Mouse (Mus musculus): Measurements from ENCODE around the gene Mroh7. TPM values are rescaled to one million over a fixed set of nuclear protein-coding genes. Genes with fewer than 3 reads are reported as not detected.
"Not testable (repeated sequence)": the region's sequence is repeated elsewhere in the genome, so short reads cannot be mapped to it uniquely, and the experiment has no call there.

Gene Mroh7
- polyA plus RNA-seq, 1 experiment from 2014 or later = 0.45 TPM

GRCm38 (mm10) chr4:106751726-106752125 is 21.0 kb upstream of the Mroh7 start:
- H3K4me2 ChIP-seq (ENCODE audit: low read length) = no peak overlapping the region
- H3K27ac ChIP-seq (replicated peaks in 1 of 2; ENCODE audit: control insufficient read depth in 1 of 2, insufficient read depth in 1 of 2, low read depth in 2 of 2, low read length in 2 of 2) = no peak overlapping the region
- ATAC-seq (ENCODE audit: insufficient number of reproducible peaks, insufficient read depth, low FRiP score, low read depth) = no peak
- H3K36me3 ChIP-seq (ENCODE audit: control insufficient read depth, insufficient read depth, low read length) = no peaks in the 10 kb centered on the region
- 87% methylated on average over 6 of the region's 6 CpGs for WGBS
- H3K27me3 ChIP-seq (ENCODE audit: control insufficient read depth, insufficient read depth, low read length) = no peaks in the 10 kb centered on the region
- no peak overlapping the region for H3K4me3 ChIP-seq (ENCODE audit: control insufficient read depth in 1 of 2, insufficient read depth in 1 of 2, low read depth in 1 of 2, low read length in 2 of 2)
- no peaks in the 10 kb centered on the region for H3K9me3 ChIP-seq (ENCODE audit: control insufficient read depth, low read length)
- no peak overlapping the region for H3K9ac ChIP-seq (ENCODE audit: low read length)
- peaks cover 0 to 2% of the 10 kb centered on the region in 2 experiments; a peak in 2 of 4 replicates for H3K4me1 ChIP-seq (ENCODE audit: control insufficient read depth in 2 of 2, insufficient read depth in 2 of 2, low read length in 2 of 2)

DNA sequence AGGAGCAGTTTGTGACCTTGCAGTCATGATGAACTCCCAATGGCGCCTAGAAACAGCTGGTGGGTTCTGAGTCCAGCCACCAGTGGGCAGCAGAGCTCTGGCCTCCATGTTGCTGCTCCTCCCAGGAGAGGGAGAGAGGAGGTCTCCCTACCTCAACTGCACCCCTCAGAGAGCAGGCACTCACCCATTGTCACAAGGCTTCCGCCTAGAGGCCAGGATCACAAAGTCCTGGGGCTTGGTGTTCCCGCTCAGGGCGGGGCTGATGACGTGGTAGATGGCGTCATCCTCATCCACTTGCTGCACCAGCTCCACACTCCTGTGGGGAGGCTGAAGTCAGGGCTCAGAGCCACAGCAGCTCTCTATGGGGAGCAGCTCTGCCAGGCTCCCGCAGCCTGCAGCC is 19.0 kb upstream of the Mroh7 start:
- Histone ChIP-seq H3K9ac (ENCODE audit: low read length) (no peak overlapping the region; the same call in 1 of the 2 replicates), H3K27me3 (ENCODE audit: control insufficient read depth, insufficient read depth, low read length) (no peaks in the 10 kb centered on the region), H3K4me3 (ENCODE audit: control insufficient read depth in 1 of 2, insufficient read depth in 1 of 2, low read depth in 1 of 2, low read length in 2 of 2) (no peak overlapping the region; a peak in 1 of 4 replicates), H3K9me3 (ENCODE audit: control insufficient read depth, low read length) (no peaks in the 10 kb centered on the region), H3K36me3 (ENCODE audit: control insufficient read depth, insufficient read depth, low read length) (no peaks in the 10 kb centered on the region), H3K4me2 (ENCODE audit: low read length) (peak overlapping the region; percentile 39), H3K27ac (replicated peaks in 1 of 2; ENCODE audit: control insufficient read depth in 1 of 2, insufficient read depth in 1 of 2, low read depth in 2 of 2, low read length in 2 of 2) (no peak overlapping the region), H3K4me1 (ENCODE audit: control insufficient read depth in 2 of 2, insufficient read depth in 2 of 2, low read length in 2 of 2) (peaks cover 0 to 2% of the 10 kb centered on the region in 2 experiments; a peak in 2 of 4 replicates)
- ATAC-seq (ENCODE audit: insufficient number of reproducible peaks, insufficient read depth, low FRiP score, low read depth) = peak; percentile 58
- 5% methylated on average over 7 of the region's 7 CpGs for WGBS

DNA sequence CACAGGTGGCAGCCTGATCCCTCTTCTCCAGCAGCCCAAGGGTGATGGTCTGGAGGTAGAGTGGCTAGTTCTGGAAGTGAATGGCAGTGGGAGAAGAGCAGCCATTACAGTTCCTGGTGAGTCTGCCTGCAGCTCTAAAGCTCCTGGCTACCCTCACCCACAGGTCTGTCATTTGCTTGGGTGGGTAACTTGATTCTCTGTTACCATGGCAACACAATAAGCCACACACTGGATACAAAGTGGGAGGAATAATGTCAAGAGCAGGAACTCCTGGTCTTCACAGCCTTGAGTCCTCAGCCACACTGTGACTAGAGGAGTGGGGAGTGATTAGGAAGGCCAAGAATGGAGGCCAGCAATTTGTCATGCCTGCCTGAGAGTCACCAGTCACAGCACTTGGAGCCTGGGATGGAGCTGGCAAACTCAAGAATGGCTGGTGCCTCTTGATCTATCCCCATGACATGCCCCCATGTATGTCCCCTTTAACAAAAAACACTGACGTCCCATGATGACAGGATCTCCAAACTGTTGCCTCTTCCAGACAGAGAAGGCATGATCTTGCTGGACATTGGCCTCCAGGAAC is 16.4 kb upstream of the Mroh7 start:
- H3K4me1 ChIP-seq (ENCODE audit: control insufficient read depth in 2 of 2, insufficient read depth in 2 of 2, low read length in 2 of 2) = peaks cover 0 to 2% of the 10 kb centered on the region in 2 experiments; a peak in 2 of 4 replicates
- no peak overlapping the region for H3K4me2 ChIP-seq (ENCODE audit: low read length)
- H3K36me3 ChIP-seq (ENCODE audit: control insufficient read depth, insufficient read depth, low read length) = no peaks in the 10 kb centered on the region
- H3K9me3 ChIP-seq (ENCODE audit: control insufficient read depth, low read length) = no peaks in the 10 kb centered on the region
- H3K27ac ChIP-seq (replicated peaks in 1 of 2; ENCODE audit: control insufficient read depth in 1 of 2, insufficient read depth in 1 of 2, low read depth in 2 of 2, low read length in 2 of 2) = no peak overlapping the region
- no peak overlapping the region for H3K4me3 ChIP-seq (ENCODE audit: control insufficient read depth in 1 of 2, insufficient read depth in 1 of 2, low read depth in 1 of 2, low read length in 2 of 2)
- 62% methylated on average over 1 of the region's 1 CpGs for WGBS
- no peak for ATAC-seq (ENCODE audit: insufficient number of reproducible peaks, insufficient read depth, low FRiP score, low read depth)
- H3K27me3 ChIP-seq (ENCODE audit: control insufficient read depth, insufficient read depth, low read length) = no peaks in the 10 kb centered on the region
- no peak overlapping the region for H3K9ac ChIP-seq (ENCODE audit: low read length)

- Histone ChIP-seq H3K27me3 (ENCODE audit: control insufficient read depth, insufficient read depth, low read length) (no peaks in the 10 kb centered on the region), H3K36me3 (ENCODE audit: control insufficient read depth, insufficient read depth, low read length) (no peaks in the 10 kb centered on the region), H3K27ac (replicated peaks in 1 of 2; ENCODE audit: control insufficient read depth in 1 of 2, insufficient read depth in 1 of 2, low read depth in 2 of 2, low read length in 2 of 2) (no peak overlapping the region), H3K4me2 (ENCODE audit: low read length) (no peak overlapping the region), H3K4me1 (ENCODE audit: control insufficient read depth in 2 of 2, insufficient read depth in 2 of 2, low read length in 2 of 2) (peaks cover 0 to 2% of the 10 kb centered on the region in 2 experiments; a peak in 2 of 4 replicates), H3K9me3 (ENCODE audit: control insufficient read depth, low read length) (no peaks in the 10 kb centered on the region), H3K4me3 (ENCODE audit: control insufficient read depth in 1 of 2, insufficient read depth in 1 of 2, low read depth in 1 of 2, low read length in 2 of 2) (no peak overlapping the region), H3K9ac (ENCODE audit: low read length) (no peak overlapping the region)
- WGBS = 76% methylated on average over 7 of the region's 7 CpGs
- ATAC-seq (ENCODE audit: insufficient number of reproducible peaks, insufficient read depth, low FRiP score, low read depth) = no peak
Measured at GRCm38 (mm10) chr4:106745862-106746261, 15.1 kb upstream of the Mroh7 start.

GRCm38 (mm10) chr4:106737904-106738303 is 7.2 kb upstream of the Mroh7 start:
- Histone ChIP-seq H3K4me1 (ENCODE audit: control insufficient read depth in 2 of 2, insufficient read depth in 2 of 2, low read length in 2 of 2) (no peaks in the 10 kb centered on the region), H3K9ac (ENCODE audit: low read length) (no peak overlapping the region), H3K27me3 (ENCODE audit: control insufficient read depth, insufficient read depth, low read length) (no peaks in the 10 kb centered on the region), H3K27ac (replicated peaks in 1 of 2; ENCODE audit: control insufficient read depth in 1 of 2, insufficient read depth in 1 of 2, low read depth in 2 of 2, low read length in 2 of 2) (no peak overlapping the region), H3K4me3 (ENCODE audit: control insufficient read depth in 1 of 2, insufficient read depth in 1 of 2, low read depth in 1 of 2, low read length in 2 of 2) (no peak overlapping the region), H3K4me2 (ENCODE audit: low read length) (no peak overlapping the region), H3K36me3 (ENCODE audit: control insufficient read depth, insufficient read depth, low read length) (no peaks in the 10 kb centered on the region), H3K9me3 (ENCODE audit: control insufficient read depth, low read length) (no peaks in the 10 kb centered on the region)
- WGBS = 73% methylated on average over 3 of the region's 3 CpGs
- ATAC-seq (ENCODE audit: insufficient number of reproducible peaks, insufficient read depth, low FRiP score, low read depth) = no peak

- WGBS = 85% methylated on average over 1 of the region's 1 CpGs
- not testable (repeated sequence) for H3K4me3 ChIP-seq (ENCODE audit: control insufficient read depth in 1 of 2, insufficient read depth in 1 of 2, low read depth in 1 of 2, low read length in 2 of 2); H3K9me3 ChIP-seq (ENCODE audit: control insufficient read depth, low read length); H3K4me1 ChIP-seq (ENCODE audit: control insufficient read depth in 2 of 2, insufficient read depth in 2 of 2, low read length in 2 of 2); H3K9ac ChIP-seq (ENCODE audit: low read length); H3K27ac ChIP-seq (replicated peaks in 1 of 2; ENCODE audit: control insufficient read depth in 1 of 2, insufficient read depth in 1 of 2, low read depth in 2 of 2, low read length in 2 of 2); H3K27me3 ChIP-seq (ENCODE audit: control insufficient read depth, insufficient read depth, low read length); H3K36me3 ChIP-seq (ENCODE audit: control insufficient read depth, insufficient read depth, low read length); H3K4me2 ChIP-seq (ENCODE audit: low read length); ATAC-seq (ENCODE audit: insufficient number of reproducible peaks, insufficient read depth, low FRiP score, low read depth)
Measured at GRCm38 (mm10) chr4:106736884-106737283, 6.2 kb upstream of the Mroh7 start.

- ATAC-seq (ENCODE audit: insufficient number of reproducible peaks, insufficient read depth, low FRiP score, low read depth) = no peak
- Histone ChIP-seq H3K9me3 (ENCODE audit: control insufficient read depth, low read length) (no peaks in the 10 kb centered on the region), H3K27ac (replicated peaks in 1 of 2; ENCODE audit: control insufficient read depth in 1 of 2, insufficient read depth in 1 of 2, low read depth in 2 of 2, low read length in 2 of 2) (no peak within 1 kb of the TSS), H3K27me3 (ENCODE audit: control insufficient read depth, insufficient read depth, low read length) (no peaks in the 10 kb centered on the region), H3K9ac (ENCODE audit: low read length) (no peak within 1 kb of the TSS), H3K4me2 (ENCODE audit: low read length) (no peak within 1 kb of the TSS), H3K4me3 (ENCODE audit: control insufficient read depth in 1 of 2, insufficient read depth in 1 of 2, low read depth in 1 of 2, low read length in 2 of 2) (no peak within 1 kb of the TSS), H3K4me1 (ENCODE audit: control insufficient read depth in 2 of 2, insufficient read depth in 2 of 2, low read length in 2 of 2) (no peaks in the 10 kb centered on the region), H3K36me3 (ENCODE audit: control insufficient read depth, insufficient read depth, low read length) (no peaks in the 10 kb centered on the region)
- 24% methylated on average over 4 of the region's 4 CpGs for WGBS
Measured at GRCm38 (mm10) chr4:106733636-106734035, 2.9 kb upstream of the Mroh7 start, which contains the start of gene Fam151a. TSS of gene Fam151a (plus strand) at chr4:106733889.

DNA sequence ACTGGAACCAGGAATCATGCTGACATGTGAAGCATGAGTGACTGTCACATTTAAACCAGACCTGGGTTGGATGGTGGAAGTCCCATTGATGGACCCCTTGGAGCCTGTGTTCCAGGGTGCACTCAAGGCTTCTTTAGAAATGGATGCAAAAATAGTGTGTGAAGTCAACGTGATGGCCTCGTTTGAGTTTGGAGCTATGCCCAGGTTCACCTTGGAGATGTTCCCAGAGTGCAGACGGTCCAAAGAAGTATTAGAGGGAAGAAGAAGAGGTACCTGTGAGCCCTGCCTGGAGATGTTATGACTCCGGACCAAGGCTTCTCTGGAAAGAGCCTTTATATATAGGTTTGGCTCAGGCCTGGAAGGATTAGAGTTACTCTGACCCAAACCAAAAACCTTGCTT is 10.1 kb downstream of the Mroh7 start:
- Histone ChIP-seq H3K9ac (ENCODE audit: low read length) (no peak overlapping the region), H3K27me3 (ENCODE audit: control insufficient read depth, insufficient read depth, low read length) (peaks cover 4% of the 10 kb centered on the region), H3K4me1 (ENCODE audit: control insufficient read depth in 2 of 2, insufficient read depth in 2 of 2, low read length in 2 of 2) (no peaks in the 10 kb centered on the region), H3K4me2 (ENCODE audit: low read length) (no peak overlapping the region), H3K9me3 (ENCODE audit: control insufficient read depth, low read length) (no peaks in the 10 kb centered on the region), H3K4me3 (ENCODE audit: control insufficient read depth in 1 of 2, insufficient read depth in 1 of 2, low read depth in 1 of 2, low read length in 2 of 2) (no peak overlapping the region), H3K36me3 (ENCODE audit: control insufficient read depth, insufficient read depth, low read length) (no peaks in the 10 kb centered on the region), H3K27ac (replicated peaks in 1 of 2; ENCODE audit: control insufficient read depth in 1 of 2, insufficient read depth in 1 of 2, low read depth in 2 of 2, low read length in 2 of 2) (no peak overlapping the region)
- WGBS = 73% methylated on average over 4 of the region's 4 CpGs
- ATAC-seq (ENCODE audit: insufficient number of reproducible peaks, insufficient read depth, low FRiP score, low read depth) = no peak

Measured in heart, embryonic 14.5 days (tissue).